Mouse (Mus musculus): Measurements from ENCODE around the gene Treml2.

Gene Treml2

GRCm38 (mm10) chr17:48299203-48299602 lies at the start of gene Treml2:
Treml2 (plus strand) TSS chr17:48299498.
- DNase-seq (ENCODE audit: low spot score) = no peak

- no peak for DNase-seq (ENCODE audit: low spot score)
Observed at GRCm38 (mm10) chr17:48249501-48249900, 49.8 kb upstream of the Treml2 start.

- DNase-seq (ENCODE audit: low spot score) = no peak
Observed at GRCm38 (mm10) chr17:48250631-48251030, 48.7 kb upstream of the Treml2 start.

GRCm38 (mm10) chr17:48256575-48256974 lies 42.7 kb upstream of the Treml2 start:
- no peak for DNase-seq (ENCODE audit: low spot score)

GRCm38 (mm10) chr17:48261868-48262267 lies 37.4 kb upstream of the Treml2 start:
- DNase-seq (ENCODE audit: low spot score) = no peak

GRCm38 (mm10) chr17:48263741-48264362 lies 35.4 kb upstream of the Treml2 start, which contains the start of gene Treml4:
Treml4 (plus strand) TSS chr17:48264295.
- no peak for DNase-seq (ENCODE audit: low spot score)

GRCm38 (mm10) chr17:48264662-48265061 lies 34.6 kb upstream of the Treml2 start:
- no peak for DNase-seq (ENCODE audit: low spot score)

GRCm38 (mm10) chr17:48266138-48266537 lies 33.2 kb upstream of the Treml2 start:
- no peak for DNase-seq (ENCODE audit: low spot score)

GRCm38 (mm10) chr17:48266610-48267304 lies 32.5 kb upstream of the Treml2 start:
- no peak for DNase-seq (ENCODE audit: low spot score)

- no peak for DNase-seq (ENCODE audit: low spot score)
Observed at GRCm38 (mm10) chr17:48267591-48267990, 31.7 kb upstream of the Treml2 start.

- DNase-seq (ENCODE audit: low spot score) = no peak
Observed at GRCm38 (mm10) chr17:48268276-48268675, 31.0 kb upstream of the Treml2 start.

GRCm38 (mm10) chr17:48269833-48270232 lies 29.5 kb upstream of the Treml2 start:
- DNase-seq (ENCODE audit: low spot score) = no peak

GRCm38 (mm10) chr17:48272158-48272557 lies 27.1 kb upstream of the Treml2 start:
- DNase-seq (ENCODE audit: low spot score) = no peak

- no peak for DNase-seq (ENCODE audit: low spot score)
Observed at GRCm38 (mm10) chr17:48272598-48272997, 26.7 kb upstream of the Treml2 start.

- DNase-seq (ENCODE audit: low spot score) = no peak
Observed at GRCm38 (mm10) chr17:48274098-48274497, 25.2 kb upstream of the Treml2 start.

- peak; percentile 70 for DNase-seq (ENCODE audit: low spot score)
Observed at GRCm38 (mm10) chr17:48274885-48275284, 24.4 kb upstream of the Treml2 start.

- DNase-seq (ENCODE audit: low spot score) = no peak
Observed at GRCm38 (mm10) chr17:48275736-48276135, 23.6 kb upstream of the Treml2 start.

GRCm38 (mm10) chr17:48278381-48278780 lies 20.9 kb upstream of the Treml2 start:
- DNase-seq (ENCODE audit: low spot score) = no peak

- no peak for DNase-seq (ENCODE audit: low spot score)
Observed at GRCm38 (mm10) chr17:48279002-48279401, 20.3 kb upstream of the Treml2 start.

- peak; percentile 10 for DNase-seq (ENCODE audit: low spot score)
Observed at GRCm38 (mm10) chr17:48280943-48281738, 18.2 kb upstream of the Treml2 start.

GRCm38 (mm10) chr17:48281739-48282085 lies 17.6 kb upstream of the Treml2 start:
- DNase-seq (ENCODE audit: low spot score) = no peak

- no peak for DNase-seq (ENCODE audit: low spot score)
Observed at GRCm38 (mm10) chr17:48286765-48287164, 12.5 kb upstream of the Treml2 start.

GRCm38 (mm10) chr17:48287276-48287675 lies 12.0 kb upstream of the Treml2 start:
- no peak for DNase-seq (ENCODE audit: low spot score)

Measured in T-cell, adult 2 months (primary cell).